ENCODE assay signal across 9 mouse cellular contexts in genomic region chr13:28718868-28719265, GRCm38 (mm10).
A peak's percentile ranks its signal among the peaks of the same experiment; 100 is the strongest.
DNase-seq lines count a peak whose midpoint lies in the region; ATAC-seq and TF ChIP-seq lines count a peak whose summit lies in the region.
"Had no signal": no experiment of that assay in that cellular context is flagged by ENCODE, and none has a peak within 500 bp of the region (broad histone marks: within the 10 kb centered on the region; RNA-seq: fewer than 3 reads in every experiment).

No protein-coding gene starts in this region.

- TF ChIP-seq POLR2A in brain, embryonic 14.5 days (IDR thresholded peaks at IDR 0.05; ENCODE audit: borderline replicate concordance, extremely low read depth, insufficient read depth, insufficient read length, poor library complexity, severe bottlenecking) = no peak

- no peak overlapping the region for H3K4me3 ChIP-seq in heart, embryonic 11.5 days (ENCODE audit: low read depth, low read length)
- no peak overlapping the region for H3K4me3 ChIP-seq in forebrain, embryonic 16.5 days (replicated peaks; ENCODE audit: low read length)
- H3K4me3 ChIP-seq in midbrain, postnatal 0 days (ENCODE audit: low read depth, low read length) = no peak overlapping the region

- no peak overlapping the region; the same call in 1 of the 2 replicates for H3K9ac ChIP-seq in heart, embryonic 11.5 days (ENCODE audit: low read depth, low read length)
- H3K9ac ChIP-seq in forebrain, embryonic 16.5 days (replicated peaks; ENCODE audit: low read depth, low read length) = no peak overlapping the region; the same call in 1 of the 2 replicates
- H3K9ac ChIP-seq in midbrain, postnatal 0 days (replicated peaks; ENCODE audit: low read length, poor library complexity, severe bottlenecking) = no peak overlapping the region
- H3K9ac ChIP-seq: liver, embryonic 14.5 days had no signal

- no peak for ATAC-seq in heart, embryonic 11.5 days (replicated peaks; ENCODE audit: insufficient number of reproducible peaks, low FRiP score, low TSS enrichment)
- ATAC-seq in forebrain, embryonic 16.5 days = 0 out of 2 replicates have a peak, but pooled peaks have one; percentile 2
- ATAC-seq in midbrain, postnatal 0 days (ENCODE audit: low FRiP score) = no peak

- no peaks in the 10 kb centered on the region for H3K27me3 ChIP-seq in heart, embryonic 11.5 days (ENCODE audit: control insufficient read depth, insufficient read depth, low read length)
- H3K27me3 ChIP-seq in forebrain, embryonic 16.5 days (replicated peaks; ENCODE audit: control insufficient read depth, insufficient read depth, low read length) = no peaks in the 10 kb centered on the region
- no peaks in the 10 kb centered on the region for H3K27me3 ChIP-seq in midbrain, postnatal 0 days (ENCODE audit: insufficient read depth, low read length)

- 47% methylated on average over 5 of the region's 5 CpGs for WGBS in heart, embryonic 11.5 days (ENCODE audit: insufficient replicate concordance)
- WGBS in forebrain, embryonic 16.5 days = 6% methylated on average over 5 of the region's 5 CpGs
- 24% methylated on average over 5 of the region's 5 CpGs for WGBS in midbrain, postnatal 0 days

- H3K27ac ChIP-seq in heart, embryonic 11.5 days (ENCODE audit: low read depth, low read length) = peak overlapping the region; percentile 66; the same call in 1 of the 2 replicates
- H3K27ac ChIP-seq in forebrain, embryonic 16.5 days (ENCODE audit: low read length) = peak overlapping the region; percentile 82
- peak overlapping the region; percentile 39 for H3K27ac ChIP-seq in midbrain, postnatal 0 days (ENCODE audit: low read depth, low read length)
- H3K27ac ChIP-seq: liver, embryonic 14.5 days had no signal

- no peak for DNase-seq in heart, postnatal 14 days
- peak; percentile 80 for DNase-seq in brain, embryonic 14.5 days (ENCODE audit: low read depth)
- DNase-seq in midbrain, postnatal 0 days (ENCODE audit: low spot score) = no peak
- DNase-seq in layer of hippocampus, adult 18-20 months (ENCODE audit: low spot score in 2 of 2) = no peak
- DNase-seq in urinary bladder, adult 2 months (ENCODE audit: low spot score) = no peak
- DNase-seq in cerebellum, adult 8-10 months = no peak

- H3K4me2 ChIP-seq in heart, embryonic 11.5 days = 0 out of 2 replicates have a peak overlapping the region, but pooled peaks have one; percentile 27
- no peak overlapping the region for H3K4me2 ChIP-seq in forebrain, embryonic 16.5 days (ENCODE audit: low read length)
- no peak overlapping the region for H3K4me2 ChIP-seq in midbrain, postnatal 0 days (ENCODE audit: low read depth, low read length, poor library complexity, severe bottlenecking)

- H3K36me3 ChIP-seq in heart, embryonic 11.5 days (ENCODE audit: control insufficient read depth, insufficient read depth, low read length) = no peaks in the 10 kb centered on the region
- H3K36me3 ChIP-seq in forebrain, embryonic 16.5 days (ENCODE audit: control insufficient read depth, insufficient read depth) = no peaks in the 10 kb centered on the region
- no peaks in the 10 kb centered on the region for H3K36me3 ChIP-seq in midbrain, postnatal 0 days (ENCODE audit: insufficient read depth, low read length)

- peaks cover 35% of the 10 kb centered on the region for H3K4me1 ChIP-seq in heart, embryonic 11.5 days (ENCODE audit: control insufficient read depth, insufficient read depth, low read length)
- H3K4me1 ChIP-seq in forebrain, embryonic 16.5 days (replicated peaks; ENCODE audit: control insufficient read depth, insufficient read depth, low read length) = peaks cover 54% of the 10 kb centered on the region
- H3K4me1 ChIP-seq in midbrain, postnatal 0 days (ENCODE audit: insufficient read depth, low read length) = peaks cover 17% of the 10 kb centered on the region

- H3K9me3 ChIP-seq in heart, embryonic 11.5 days (replicated peaks; ENCODE audit: control insufficient read depth, low read length) = no peaks in the 10 kb centered on the region
- H3K9me3 ChIP-seq in forebrain, embryonic 16.5 days (ENCODE audit: control insufficient read depth, low read length) = no peaks in the 10 kb centered on the region
- no peaks in the 10 kb centered on the region for H3K9me3 ChIP-seq in midbrain, postnatal 0 days (ENCODE audit: low read length)

- no peak for TF ChIP-seq CTCF in brain, embryonic 14.5 days (IDR thresholded peaks at IDR 0.05; ENCODE audit: borderline replicate concordance, extremely low read depth, insufficient read depth, insufficient read length)
- no peak for TF ChIP-seq CTCF in midbrain, postnatal 0 days (IDR thresholded peaks at IDR 0.05)

- intact Hi-C loops in heart, postnatal 14 days (cut with DNase I) = loop anchor here (2.0 to 5.0 kb wide), 3 partner anchors 40 to 302 kb away; no protein-coding TSS in a partner anchor
